In genomic region chr10:59538767-59539532, GRCm38 (mm10) we compare ENCODE assay signal across 8 mouse cellular contexts.
DNase-seq lines count a peak whose midpoint lies in the region; ATAC-seq and TF ChIP-seq lines count a peak whose summit lies in the region.

No protein-coding gene starts in this region.

- no peak for DNase-seq in kidney, postnatal 14 days
- DNase-seq in brain, embryonic 14.5 days (ENCODE audit: low read depth), result peak; percentile 44
- peak; percentile 31 to 55 for DNase-seq in thymus, postnatal 36 days
- DNase-seq in cerebellum, adult 8-10 months, result no peak
- no peak for DNase-seq in urinary bladder, postnatal 4 days (ENCODE audit: low spot score in 2 of 2)

- no peaks in the 10 kb centered on the region for H3K27me3 ChIP-seq in kidney, embryonic 15.5 days

- H3K4me2 ChIP-seq in kidney, embryonic 15.5 days, result peak overlapping the region; percentile 70

- no peaks in the 10 kb centered on the region for H3K9me3 ChIP-seq in kidney, embryonic 15.5 days (replicated peaks)

- peak overlapping the region; percentile 38 for H3K4me3 ChIP-seq in kidney, embryonic 15.5 days (replicated peaks)

- WGBS in kidney, embryonic 15.5 days, result 33% methylated on average over 17 of the region's 17 CpGs

- no peaks in the 10 kb centered on the region for H3K36me3 ChIP-seq in kidney, embryonic 15.5 days

- peak; percentile 31; the same call in 1 of the 2 replicates for ATAC-seq in kidney, embryonic 15.5 days (replicated peaks; ENCODE audit: low FRiP score)
- peak; percentile 7 to 22; a peak in 2 of 4 replicates for ATAC-seq in hematopoietic stem cell, adult 5-6 weeks (replicated peaks in 1 of 2; ENCODE audit: insufficient read depth in 1 of 2, low FRiP score in 2 of 2, low TSS enrichment in 1 of 2, low read depth in 1 of 2, poor library complexity in 2 of 2, severe bottlenecking in 2 of 2)
- 0 out of 2 replicates have a peak, but pooled peaks have one; percentile 5 for ATAC-seq in megakaryocyte progenitor cell, adult 5-6 weeks (replicated peaks; ENCODE audit: poor library complexity)

- H3K27ac ChIP-seq in kidney, embryonic 15.5 days, result peak overlapping the region; percentile 78

- 0 out of 2 replicates have a peak, but pooled peaks have one; percentile 1 for TF ChIP-seq CTCF in brain, embryonic 14.5 days (IDR thresholded peaks at IDR 0.05; ENCODE audit: borderline replicate concordance, extremely low read depth, insufficient read depth, insufficient read length)

- H3K9ac ChIP-seq in kidney, embryonic 15.5 days, result peak overlapping the region; percentile 34; the same call in 1 of the 2 replicates

- no peak for TF ChIP-seq POLR2A in brain, embryonic 14.5 days (IDR thresholded peaks at IDR 0.05; ENCODE audit: borderline replicate concordance, extremely low read depth, insufficient read depth, insufficient read length, poor library complexity, severe bottlenecking)

- peaks cover 37% of the 10 kb centered on the region for H3K4me1 ChIP-seq in kidney, embryonic 15.5 days

Comparison
In these comparisons a context has a peak if more than half of its experiments do, and no peak if none do; other contexts are left out.
1. DNase-seq: peak in brain, embryonic 14.5 days (single experiment) and thymus, postnatal 36 days (2 of 2); none in kidney, postnatal 14 days (single experiment), cerebellum, adult 8-10 months (single experiment) and urinary bladder, postnatal 4 days (0 of 2).
2. Peak in every context shown above with its lines, with median percentiles within 50 percentile points of each other: ATAC-seq.